Mouse (Mus musculus): Measurements from ENCODE around the gene Gtf2ird2.

The Gtf2ird2 gene

DNA sequence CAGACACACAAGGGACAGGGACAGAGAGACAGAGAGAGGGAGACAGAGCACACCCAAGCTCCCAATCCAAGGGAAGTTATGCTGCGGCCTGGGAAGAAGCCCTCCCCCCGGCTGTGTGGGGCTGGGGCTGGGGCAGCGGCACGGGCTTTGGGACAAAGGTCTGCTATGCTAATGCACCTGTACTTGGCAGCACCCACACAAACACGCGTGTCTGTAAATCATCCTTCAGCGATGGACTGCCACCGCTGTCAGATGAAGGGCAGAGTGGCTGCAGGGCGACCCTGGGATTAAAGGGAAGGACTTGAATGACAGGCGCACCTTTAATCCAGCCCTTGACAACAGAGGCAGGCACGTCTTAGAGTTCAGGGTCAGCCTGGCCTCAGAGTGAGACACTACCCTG lies 87.6 kb downstream of the Gtf2ird2 start:
- peak; percentile 86 for DNase-seq

- peak; percentile 70 for DNase-seq
Measured at GRCm38 (mm10) chr5:134272761-134273160, 88.9 kb downstream of the Gtf2ird2 start.

GRCm38 (mm10) chr5:134273761-134274160 lies 89.9 kb downstream of the Gtf2ird2 start:
- peak; percentile 43 for DNase-seq

Data from kidney, adult 9 months (tissue).